Mouse (Mus musculus): ENCODE measurements around the gene Cd7. TPM values are rescaled to one million over a fixed set of nuclear protein-coding genes. Genes with fewer than 3 reads are reported as not detected.
"Not testable (repeated sequence)": the region's sequence is repeated elsewhere in the genome, so short reads cannot be mapped to it uniquely, and the experiment has no call there.

Cd7 gene
- total RNA-seq, 2 experiments from 2014 or later, result not detected

DNA sequence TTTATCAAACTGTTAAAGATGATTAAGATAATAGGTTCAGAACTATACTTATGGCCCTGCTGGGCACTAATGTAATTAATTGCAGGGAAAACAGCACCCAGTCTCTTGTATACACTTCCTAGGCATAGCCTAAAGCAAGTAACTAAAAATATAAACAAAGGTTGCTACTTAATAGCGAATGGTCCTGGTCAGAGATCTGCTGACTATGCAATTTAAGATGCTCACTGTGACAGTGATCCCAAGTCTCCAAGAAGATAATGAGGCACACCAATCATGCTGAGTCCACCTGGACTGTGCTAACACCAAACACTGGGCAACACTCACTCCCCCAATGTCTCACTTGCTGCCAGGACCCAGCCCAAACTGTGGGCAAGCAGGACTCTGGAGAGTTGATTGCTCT is 10.6 kb upstream of the Cd7 start:
- no peak for DNase-seq
- intact Hi-C loops (cut with DNase I), result loop anchor here (10.0 kb wide), 1 partner anchor 145 kb away; no protein-coding TSS in a partner anchor

- DNase-seq, result peak; percentile 9
- intact Hi-C loops (cut with DNase I), result loop anchor here (10.0 kb wide), 1 partner anchor 143 kb away; no protein-coding TSS in a partner anchor
Observed at GRCm38 (mm10) chr11:121047826-121048399, 8.7 kb upstream of the Cd7 start.

DNA sequence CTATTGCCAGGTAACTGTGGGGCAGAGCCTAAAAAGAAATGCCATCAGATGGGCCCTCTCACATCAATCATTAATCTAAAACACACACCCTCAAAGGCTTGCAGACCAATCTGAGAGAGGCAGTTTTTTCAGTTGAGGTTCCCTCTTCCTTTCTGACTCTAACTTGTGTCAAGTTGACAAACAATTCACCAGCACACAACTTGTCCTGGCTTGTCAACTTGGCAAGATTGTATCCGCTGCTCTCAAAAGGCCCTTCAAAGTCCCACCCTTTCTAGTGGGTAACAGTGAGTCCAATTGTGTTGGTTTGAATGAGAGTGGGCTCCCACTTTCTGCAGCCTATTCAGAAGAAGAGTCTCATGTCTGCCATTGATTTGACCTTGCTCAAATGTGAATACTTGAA is 6.1 kb upstream of the Cd7 start:
- no peak for DNase-seq
- intact Hi-C loops (cut with DNase I), result loop anchor here (10.0 kb wide), 1 partner anchor 140 kb away; no protein-coding TSS in a partner anchor

GRCm38 (mm10) chr11:121043025-121043424 is 3.8 kb upstream of the Cd7 start:
- DNase-seq, result not testable (repeated sequence)
- intact Hi-C loops (cut with DNase I), result loop anchor here (10.0 kb wide), 1 partner anchor 138 kb away; no protein-coding TSS in a partner anchor

DNA sequence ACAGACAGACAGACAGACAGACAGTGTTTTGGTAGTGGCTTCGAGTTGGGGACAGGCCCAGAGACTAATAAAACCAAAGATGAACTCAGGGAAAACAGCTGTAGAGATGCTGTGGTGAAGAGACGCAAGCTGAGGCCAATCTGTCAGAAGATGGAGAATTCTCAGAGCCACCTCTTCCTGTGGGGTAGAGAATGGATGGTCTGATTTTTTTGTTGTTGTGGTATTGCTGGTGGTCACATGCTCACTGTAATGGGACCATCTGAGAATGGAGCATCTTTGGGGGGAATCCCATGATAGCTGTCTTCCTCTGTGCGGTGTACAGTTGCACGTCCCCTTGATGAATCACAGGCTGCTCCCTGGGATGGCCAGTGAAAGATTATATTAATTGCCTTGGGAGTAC is 3.3 kb upstream of the Cd7 start:
- intact Hi-C loops (cut with DNase I), result loop anchor here (10.0 kb wide), 1 partner anchor 138 kb away; no protein-coding TSS in a partner anchor
- no peak for DNase-seq

- DNase-seq, result no peak
- intact Hi-C loops (cut with DNase I), result loop anchor here (10.0 kb wide), 1 partner anchor 137 kb away; no protein-coding TSS in a partner anchor
Observed at GRCm38 (mm10) chr11:121041636-121042035, 2.4 kb upstream of the Cd7 start.

DNA sequence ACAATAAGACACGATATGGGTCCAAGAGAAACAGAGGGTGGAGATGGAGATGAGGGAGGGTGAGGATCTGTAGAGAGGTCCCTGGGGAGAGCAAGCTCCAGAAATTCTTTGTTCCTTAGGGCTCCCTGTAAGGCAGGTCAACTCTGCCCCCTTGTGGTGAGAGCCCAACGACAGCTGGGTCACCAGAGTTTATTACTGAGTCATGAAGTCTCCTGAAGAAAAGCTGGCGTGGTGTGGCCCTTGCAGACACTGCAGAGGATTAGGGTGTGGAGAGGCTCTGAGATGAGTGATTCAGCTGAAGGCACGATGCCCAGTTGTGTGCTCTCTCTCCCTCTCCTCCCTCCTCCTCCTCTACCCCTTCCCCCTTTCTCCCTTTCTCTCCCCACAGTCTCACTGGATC is 2.0 kb upstream of the Cd7 start:
- intact Hi-C loops (cut with DNase I), result loop anchor here (10.0 kb wide), 1 partner anchor 136 kb away; no protein-coding TSS in a partner anchor
- peak; percentile 83 for DNase-seq

- intact Hi-C loops (cut with DNase I), result no loop called here
- DNase-seq, result no peak
Observed at GRCm38 (mm10) chr11:121038366-121039240, 615 bp downstream of the Cd7 start.

- intact Hi-C loops (cut with DNase I), result no loop called here
- no peak for DNase-seq
Observed at GRCm38 (mm10) chr11:121033118-121033517, 6.1 kb downstream of the Cd7 start.

- no peak for DNase-seq
- intact Hi-C loops (cut with DNase I), result no loop called here
Observed at GRCm38 (mm10) chr11:121027259-121027658, 12.0 kb downstream of the Cd7 start.

DNA sequence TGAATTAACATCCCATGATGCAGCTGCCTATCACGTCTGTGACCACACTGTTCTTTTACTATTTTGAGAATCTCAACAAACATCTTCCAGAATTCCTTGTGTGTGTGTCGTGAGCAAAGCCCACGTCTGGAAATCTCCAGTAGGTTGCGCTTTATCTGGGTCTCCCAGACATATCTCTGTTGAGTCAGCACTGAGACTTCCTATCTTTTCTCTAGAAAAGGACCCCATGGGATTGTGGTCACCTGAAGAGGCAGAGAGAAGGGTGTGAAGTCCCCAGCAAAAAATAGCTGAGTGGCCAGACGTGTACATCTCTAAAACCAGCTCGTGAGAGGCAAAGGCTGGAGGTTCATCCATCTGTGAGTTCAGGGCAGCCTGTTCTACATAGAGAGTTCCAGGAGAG is 15.1 kb downstream of the Cd7 start:
- intact Hi-C loops (cut with DNase I), result no loop called here
- no peak for DNase-seq

- intact Hi-C loops (cut with DNase I), result no loop called here
Observed at GRCm38 (mm10) chr11:121019501-121019900, 19.7 kb downstream of the Cd7 start.

GRCm38 (mm10) chr11:121017703-121018102 is 21.5 kb downstream of the Cd7 start:
- intact Hi-C loops (cut with DNase I), result no loop called here
- peak; percentile 73 for DNase-seq

More at GRCm38 (mm10) chr11:121019501-121019900, 19.7 kb downstream of the Cd7 start:
- no peak for DNase-seq

DNA sequence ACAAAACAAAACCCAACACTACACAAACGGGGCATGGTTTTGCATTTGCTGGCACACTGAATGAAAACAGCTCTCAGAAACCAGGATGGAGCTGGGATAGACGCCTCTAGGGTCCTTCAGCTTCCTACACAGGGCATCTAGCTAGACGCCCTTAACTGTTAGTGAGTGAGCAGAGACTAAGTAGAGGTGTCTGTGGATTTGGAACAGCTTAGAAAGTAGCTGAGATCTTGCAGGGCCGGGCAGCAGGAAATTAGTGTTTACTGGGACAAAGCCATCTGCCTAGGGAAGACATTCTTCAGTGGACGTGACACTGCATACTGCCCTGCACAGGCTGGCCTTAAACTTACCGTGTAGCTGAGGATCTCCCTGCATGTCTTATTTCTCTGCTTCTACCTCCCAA is 23.7 kb downstream of the Cd7 start:
- intact Hi-C loops (cut with DNase I), result no loop called here
- no peak for DNase-seq

DNA sequence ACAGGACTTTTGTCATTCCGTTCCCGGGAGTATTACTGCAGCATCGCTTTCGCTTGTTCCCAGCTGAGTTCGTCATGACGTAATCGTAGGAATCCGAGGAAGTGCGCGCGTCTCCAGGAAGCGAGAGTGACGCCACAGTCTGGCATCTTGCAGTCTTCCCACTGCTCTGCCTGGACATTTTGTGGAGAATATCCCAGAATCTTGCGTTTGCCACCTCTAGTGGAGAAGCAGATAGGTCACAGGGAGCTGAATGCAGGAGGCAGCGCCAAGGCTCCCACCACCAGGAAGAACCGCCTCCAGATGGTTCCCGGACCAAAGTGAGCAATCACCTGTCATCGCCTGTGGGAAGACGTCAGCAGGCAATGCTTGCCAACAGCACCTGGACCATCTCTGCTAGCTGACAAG is 24.3 kb downstream of the Cd7 start:
- peak; percentile 28 for DNase-seq
- intact Hi-C loops (cut with DNase I), result no loop called here

- intact Hi-C loops (cut with DNase I), result no loop called here
- no peak for DNase-seq
Observed at GRCm38 (mm10) chr11:121013656-121014055, 25.6 kb downstream of the Cd7 start.

DNA sequence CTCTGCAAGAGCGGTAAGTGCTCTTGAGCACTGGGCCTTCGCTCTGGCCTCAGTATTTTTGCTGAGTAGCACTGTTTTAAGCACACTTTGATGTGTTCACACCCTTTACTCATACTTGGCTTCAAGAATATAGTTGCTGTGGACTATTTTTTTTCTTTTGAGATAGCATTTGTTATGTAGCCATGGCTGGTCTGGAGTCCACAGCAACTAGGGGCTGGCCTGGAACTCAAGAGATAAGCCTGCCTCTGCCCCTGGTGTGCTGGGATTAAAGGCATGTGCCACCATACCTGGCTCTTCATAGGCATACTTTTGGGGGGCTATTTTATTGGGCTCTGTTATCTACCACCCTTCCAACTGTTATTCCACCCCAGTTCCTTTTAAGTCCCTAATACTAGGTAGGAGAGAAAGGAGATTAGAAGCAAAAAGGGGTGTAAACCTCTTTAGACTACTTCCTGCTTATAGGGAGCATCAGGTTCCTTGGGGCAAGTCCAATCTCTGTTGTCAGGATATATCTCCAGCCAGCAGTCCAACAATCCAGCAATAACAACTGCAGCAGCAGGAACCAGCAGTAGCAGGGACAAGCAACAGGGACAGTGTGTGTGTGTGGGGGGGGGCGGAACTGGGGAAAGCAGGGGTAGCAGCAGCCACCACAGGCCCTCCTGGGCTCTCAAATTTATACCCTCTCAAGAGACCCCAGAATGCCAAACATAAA is 29.0 kb downstream of the Cd7 start:
- DNase-seq, result no peak
- intact Hi-C loops (cut with DNase I), result no loop called here

- intact Hi-C loops (cut with DNase I), result no loop called here
Observed at GRCm38 (mm10) chr11:121006184-121006583, 33.0 kb downstream of the Cd7 start.

DNA sequence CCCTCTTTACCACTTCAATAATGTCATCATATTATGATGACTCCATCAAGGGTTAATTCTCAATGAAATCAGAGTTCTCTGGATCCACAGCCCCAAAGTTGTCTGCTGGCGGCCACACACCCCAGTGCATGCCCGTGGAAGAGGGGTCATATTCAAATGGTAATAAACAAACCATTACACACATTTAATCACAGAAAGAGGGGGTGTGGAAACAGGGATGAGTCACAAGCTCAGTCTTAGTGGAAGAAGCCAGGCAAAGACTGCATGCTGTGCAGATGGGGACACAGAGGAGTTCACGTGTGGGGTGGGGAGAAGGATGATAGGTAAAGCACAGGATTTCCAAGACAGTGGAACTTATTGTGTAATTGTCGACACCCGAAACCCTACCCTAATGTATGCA is 34.9 kb downstream of the Cd7 start:
- intact Hi-C loops (cut with DNase I), result no loop called here

More at GRCm38 (mm10) chr11:121006184-121006583, 33.0 kb downstream of the Cd7 start:
- no peak for DNase-seq

GRCm38 (mm10) chr11:121001966-121002365 is 37.3 kb downstream of the Cd7 start:
- DNase-seq, result no peak
- intact Hi-C loops (cut with DNase I), result no loop called here

More for the DNA sequence above, 34.9 kb downstream of the Cd7 start:
- no peak for DNase-seq

DNA sequence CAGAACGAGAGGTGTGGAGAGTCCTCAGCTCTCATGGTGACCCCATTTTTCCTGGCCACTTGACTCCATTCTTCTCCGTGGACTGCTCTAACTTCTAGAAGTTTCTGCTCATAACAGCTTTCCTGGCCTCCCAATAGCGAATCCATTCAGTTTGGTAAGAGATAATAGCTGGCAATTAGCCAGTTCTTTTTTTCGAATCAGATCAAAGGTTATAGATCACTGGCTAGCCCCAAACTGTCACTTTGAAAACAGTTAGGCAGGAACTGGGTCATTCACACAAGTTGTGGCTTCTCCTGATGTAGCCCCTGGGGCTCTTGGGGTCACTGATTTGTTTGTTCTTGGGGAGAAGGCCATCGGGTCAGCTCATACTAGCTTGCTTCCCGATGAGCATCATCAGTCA is 44.5 kb downstream of the Cd7 start:
- intact Hi-C loops (cut with DNase I), result no loop called here

More for the DNA sequence above, 44.5 kb downstream of the Cd7 start:
- DNase-seq, result no peak
